Mouse (Mus musculus) liver, embryonic 14 days (tissue): ENCODE measurements around the gene Dcun1d1. TPM values are rescaled to one million over a fixed set of nuclear protein-coding genes. Genes with fewer than 3 reads are reported as not detected.

ENCODE experiments used
- polyA plus RNA-seq: library from polyadenylated mRNA; depleted of rRNA; stranded (reverse); fragments of >200 nt; gene quantifications from 2 replicates; pipeline ENCODE4 v1.2.3, GENCODE M21; 2012; rRNA removed

Dcun1d1 gene
- polyA plus RNA-seq: 31.5 and 37.4 TPM in 2 replicates

GRCm38 (mm10) chr3:35937345-35937744 lies at the start of gene Dcun1d1:
Gene Dcun1d1, minus strand, starts transcription at chr3:35937445.

Other genes with a start within 250 kb of the Dcun1d1 start
- gene Atp11b, start 183.3 kb downstream of the Dcun1d1 start, polyA plus RNA-seq: 14.0 and 16.0 TPM in 2 replicates
- 8.1 and 9.2 TPM in 2 replicates for gene Mccc1, start 63.2 kb upstream of the Dcun1d1 start, polyA plus RNA-seq
- not detected in 2 replicates for gene Ccdc144b, start 116.1 kb upstream of the Dcun1d1 start, polyA plus RNA-seq
- gene Acad9, start 128.5 kb upstream of the Dcun1d1 start, polyA plus RNA-seq: 10.6 TPM in 2 replicates
- gene D3Ertd254e, start 213.6 kb upstream of the Dcun1d1 start, polyA plus RNA-seq: 0.53 and 0.54 TPM in 2 replicates